Mouse (Mus musculus): ENCODE results near the gene Trim41. TPM values are rescaled to one million over a fixed set of nuclear protein-coding genes. Genes with fewer than 3 reads are reported as not detected.

Trim41 gene
- total RNA-seq (2023): 10 to 100 TPM; 37.3 to 42.7 TPM

DNA sequence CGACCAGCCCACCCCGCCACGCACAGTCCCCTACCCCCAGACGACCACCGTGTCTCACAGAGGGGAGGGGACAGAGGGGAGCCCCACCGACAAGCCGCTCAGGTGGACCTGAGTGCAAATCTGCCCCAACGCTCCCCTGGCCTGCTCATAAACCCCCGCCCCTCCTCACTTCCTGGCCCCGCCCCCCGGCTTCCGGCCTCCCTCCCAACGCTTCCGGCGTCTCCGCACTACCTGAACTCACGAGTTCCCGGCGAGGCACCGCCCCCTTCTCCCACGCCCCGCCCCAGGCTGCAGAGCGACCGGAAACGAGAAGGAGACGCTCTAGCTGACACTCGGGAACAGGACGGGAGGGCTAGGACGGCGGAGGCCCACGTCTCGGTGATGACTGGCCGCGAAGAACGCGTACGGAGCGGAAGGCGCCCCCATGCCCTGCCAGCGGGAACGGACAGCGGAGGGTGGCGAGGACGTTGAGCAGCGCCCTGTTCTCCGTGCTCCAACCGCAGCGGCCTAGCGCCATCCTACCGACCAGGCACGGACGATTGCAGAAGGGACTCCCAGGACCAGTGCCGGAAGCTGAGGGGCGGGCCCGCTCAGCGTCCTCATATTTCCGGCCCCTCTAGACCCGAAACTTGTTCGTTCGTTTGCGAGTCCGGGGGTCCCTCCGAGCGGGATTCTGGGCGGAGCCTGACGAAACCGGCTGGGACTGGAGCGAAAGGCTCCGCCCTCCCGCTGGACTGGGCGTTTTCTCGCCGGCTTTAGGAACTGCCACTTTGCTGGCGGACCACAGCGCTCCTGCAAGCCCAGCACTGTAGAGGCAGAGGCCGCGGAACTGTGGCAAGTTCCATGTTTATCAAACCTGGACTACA, at the start of gene Trim41:
Gene Trim41 (minus strand): TSS at position 554 of the 866 bp plus-strand sequence.

DNA sequence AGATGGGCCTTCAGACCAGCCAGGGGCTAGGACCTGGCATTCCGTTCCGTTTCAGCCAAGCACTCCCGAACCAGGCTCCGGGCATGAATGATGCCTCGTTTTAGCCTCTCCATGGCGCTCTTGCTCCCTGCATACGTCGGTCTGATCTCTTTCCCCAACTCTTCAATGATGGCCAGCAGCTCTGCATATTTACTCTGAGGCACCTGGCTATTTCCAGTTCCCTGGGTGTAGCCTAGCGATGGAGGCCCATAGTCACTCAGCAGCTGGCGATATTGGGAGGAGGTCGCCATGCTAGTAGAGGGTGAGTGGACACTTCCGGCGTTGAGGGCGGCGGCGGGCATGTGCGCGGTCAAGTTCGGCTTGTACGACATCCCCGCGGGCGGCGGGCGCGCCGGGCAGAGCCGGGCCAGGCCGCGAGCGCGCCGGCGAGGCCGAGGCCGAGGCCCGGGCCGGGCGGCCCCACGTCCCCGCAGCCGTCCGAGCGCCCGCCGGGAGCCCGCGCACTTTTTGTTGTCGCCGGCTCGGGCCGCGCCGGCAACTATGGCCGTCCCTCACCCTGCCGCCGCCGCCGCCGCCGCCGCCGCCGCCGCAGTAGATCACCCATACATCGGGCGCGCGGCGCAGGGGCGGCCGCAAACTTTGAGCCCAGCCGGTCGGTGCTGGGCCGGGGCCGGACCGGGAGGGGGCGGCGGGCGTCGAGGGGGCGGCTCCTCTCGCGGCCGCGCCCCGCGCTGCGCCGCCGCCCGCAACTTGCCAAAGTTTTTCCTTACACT, 9.0 kb upstream of the Trim41 start, which contains the start of the genes Trim7 and Gm12184:
Gene Trim7 (plus strand): TSS at position 162 of the 773 bp plus-strand sequence.
Gene Gm12184 (minus strand): TSS at position 677 of the 773 bp plus-strand sequence.

DNA sequence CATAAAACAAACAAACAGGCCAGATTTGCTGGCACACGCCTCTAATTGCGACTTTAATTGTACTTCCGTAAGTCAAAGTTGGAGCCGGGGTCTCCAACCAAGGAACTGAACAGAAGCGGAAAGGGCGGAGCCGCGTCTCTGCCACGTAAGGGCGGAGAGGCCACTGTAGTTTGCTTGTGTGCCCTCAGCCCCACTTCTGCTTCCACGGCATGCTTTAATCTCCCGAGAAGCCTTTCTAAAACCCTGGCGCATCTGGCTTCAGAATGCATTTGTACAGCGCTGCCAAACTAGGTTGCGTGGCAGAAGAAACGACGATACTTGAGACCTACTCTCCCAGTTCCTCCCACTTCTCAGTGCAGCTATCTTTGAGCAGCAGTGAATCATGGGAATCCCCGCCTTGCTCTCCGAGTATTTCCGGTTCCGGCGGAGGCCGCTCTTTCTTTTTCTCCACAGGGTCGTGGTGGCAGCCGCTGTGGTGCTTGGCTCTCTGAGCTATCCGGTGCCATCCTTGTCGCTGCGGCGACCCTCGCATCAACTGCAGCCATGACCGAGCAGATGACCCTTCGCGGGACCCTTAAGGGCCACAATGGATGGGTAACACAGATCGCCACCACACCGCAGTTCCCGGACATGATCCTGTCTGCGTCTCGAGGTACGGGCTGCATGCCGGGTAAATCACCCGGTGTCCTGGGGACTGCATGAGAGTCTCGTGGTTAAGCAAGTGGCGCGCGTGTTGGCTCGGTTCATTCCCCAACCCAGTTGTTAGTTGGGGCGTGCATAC, 17.0 kb downstream of the Trim41 start, which contains the start of gene Rack1:
Gene Rack1 (plus strand): TSS at position 412 of the 781 bp plus-strand sequence.

Other genes with a start within 250 kb of the Trim41 start
- gene Rack1, start 17.0 kb downstream of the Trim41 start, total RNA-seq (2023): 1,000 to 10,000 TPM; 2,114 to 2,159 TPM
- gene Trim7, start 8.8 kb upstream of the Trim41 start, total RNA-seq (2023): under 1 TPM; 0.30 to 0.58 TPM
- 1 to 10 TPM in 1 of 2 experiments, under 1 TPM in 1; 0.62 to 1.0 TPM for gene Gm12184, start 9.3 kb upstream of the Trim41 start, total RNA-seq (2023)
- 10 to 100 TPM; 65.2 to 84.0 TPM for gene Irgm1, start 54.3 kb upstream of the Trim41 start, total RNA-seq (2023)
- gene Gm5431, start 84.9 kb upstream of the Trim41 start, total RNA-seq (2023): 10 to 100 TPM; 24.2 to 24.6 TPM
- 10 to 100 TPM; 45.9 to 57.5 TPM for gene Psme2b, start 128.8 kb upstream of the Trim41 start, total RNA-seq (2023)
- gene Olfr56, start 161.5 kb upstream of the Trim41 start, total RNA-seq (2023): 1 to 10 TPM; 1.5 to 2.0 TPM
- gene 9930111J21Rik1, start 162.0 kb upstream of the Trim41 start, total RNA-seq (2023): 10 to 100 TPM; 71.1 to 76.5 TPM
- gene Gm12185, start 174.9 kb upstream of the Trim41 start, total RNA-seq (2023): 10 to 100 TPM; 65.7 to 68.5 TPM
- 100 to 1,000 TPM in 1 of 2 experiments, 10 to 100 TPM in 1; 79.4 to 106 TPM for gene Tgtp1, start 176.8 kb upstream of the Trim41 start, total RNA-seq (2023)
- gene 9930111J21Rik2, start 233.9 kb upstream of the Trim41 start, total RNA-seq (2023): 10 to 100 TPM; 88.2 to 95.5 TPM
- 10 to 100 TPM; 52.8 to 79.9 TPM for gene Tgtp2, start 246.9 kb upstream of the Trim41 start, total RNA-seq (2023)

Data from T-cell, adult 66 days (primary cell).